Mouse (Mus musculus) limb, embryonic 13.5 days (tissue): Measurements from ENCODE around the gene Gm10096. TPM values are rescaled to one million over a fixed set of nuclear protein-coding genes. Genes with fewer than 3 reads are reported as not detected.
"Not testable (repeated sequence)": the region's sequence is repeated elsewhere in the genome, so short reads cannot be mapped to it uniquely, and the experiment has no call there.

Experiments
- ATAC-seq: fragments of 200-750 bp; cut with Nextera tagmentation; 2 replicates; pipeline ENCODE4 v1.8.0; 2017; ENCODE audit warnings: low read depth, moderate number of reproducible peaks, moderate TSS enrichment; ENCODE audit not compliant: low FRiP score
- H3K27ac ChIP-seq: fragments of 300-500 bp; sonication (generic); 2 replicates; pipeline ENCODE4 v1.5.1; 2015; ENCODE audit warnings: inconsistent platforms, mild to moderate bottlenecking, moderate library complexity
- H3K27me3 ChIP-seq: fragments of 300-500 bp; sonication (generic); 2 replicates; pipeline ENCODE4 v1.6.1; 2015; ENCODE audit warnings: mild to moderate bottlenecking, inconsistent platforms
- H3K36me3 ChIP-seq: fragments of 300-500 bp; sonication (generic); 2 replicates; pipeline ENCODE4 v1.6.1; 2015; ENCODE audit warnings: inconsistent platforms, mild to moderate bottlenecking, moderate library complexity
- H3K4me1 ChIP-seq: fragments of 300-500 bp; sonication (generic); 2 replicates; pipeline ENCODE4 v1.6.1; 2015; ENCODE audit warnings: inconsistent platforms
- H3K4me2 ChIP-seq: fragments of 300-500 bp; sonication (generic); replicated peaks from 2 replicates; pipeline ENCODE4 v1.6.1; 2015; ENCODE audit warnings: inconsistent platforms, mild to moderate bottlenecking, moderate library complexity
- H3K4me3 ChIP-seq: fragments of 300-500 bp; sonication (generic); 2 replicates; pipeline ENCODE4 v1.5.1; 2015; ENCODE audit warnings: moderate library complexity, mild to moderate bottlenecking, inconsistent platforms
- H3K9ac ChIP-seq: fragments of 300-500 bp; sonication (generic); 2 replicates; pipeline ENCODE4 v1.6.1; 2015; ENCODE audit warnings: mild to moderate bottlenecking, inconsistent platforms
- H3K9me3 ChIP-seq: fragments of 300-500 bp; sonication (generic); 2 replicates; pipeline ENCODE4 v1.6.1; 2016; ENCODE audit warnings: inconsistent platforms
- WGBS: fragments of 180-500 bp; shearing (Covaris S2); methylation state at CpG from one replicate; pipeline ENCODE4 v1.1.7; 2015; 5-methylcytosine and 5-hydroxymethylcytosine counted together
- polyA plus RNA-seq: library from polyadenylated mRNA; unstranded; fragments of >200 nt; fragmentation: Nextera tagmentation; extraction: Ambion mirVana; gene quantifications from 2 replicates; pipeline ENCODE4 v1.2.1, GENCODE M21; 2015

Gene Gm10096
- not detected in 2 replicates for polyA plus RNA-seq

DNA sequence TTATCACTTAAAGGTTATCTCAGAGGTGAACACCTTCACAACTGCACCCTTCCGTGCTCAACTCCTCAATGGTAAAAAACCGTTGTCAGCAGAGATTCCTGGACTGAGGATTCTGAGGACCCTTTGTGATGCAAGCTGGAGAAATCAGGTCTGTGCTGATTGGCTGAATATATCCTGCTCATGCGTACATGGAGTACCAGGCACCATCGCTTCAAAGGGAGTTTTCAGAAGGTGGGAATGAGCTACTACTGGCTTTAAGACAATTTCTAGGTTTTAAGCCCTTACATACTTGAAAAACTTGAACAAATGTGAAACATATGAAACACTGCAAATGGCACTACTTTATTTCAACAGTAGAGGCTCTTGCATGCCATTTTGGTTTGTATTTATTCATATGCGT lies at the start of gene Gm10096:
Gene Gm10096, minus strand, starts transcription at position 101 of the 400 bp plus-strand sequence.
- H3K9me3 ChIP-seq, H3K4me1 ChIP-seq, H3K4me2 ChIP-seq, ATAC-seq, H3K36me3 ChIP-seq, H3K9ac ChIP-seq, H3K4me3 ChIP-seq, H3K27ac ChIP-seq, H3K27me3 ChIP-seq: not testable (repeated sequence)
- no CpG with 5 or more reads among the region's 5 CpGs for WGBS
